Mouse (Mus musculus): ENCODE results near the gene Stx4a. TPM values are rescaled to one million over a fixed set of nuclear protein-coding genes. Genes with fewer than 3 reads are reported as not detected.
"Not testable (repeated sequence)": the region's sequence is repeated elsewhere in the genome, so short reads cannot be mapped to it uniquely, and the experiment has no call there.

The Stx4a gene
- 44.6 and 48.0 TPM in 2 replicates for polyA plus RNA-seq (2015; fragmentation: Nextera tagmentation; extraction: Ambion mirVana)

DNA sequence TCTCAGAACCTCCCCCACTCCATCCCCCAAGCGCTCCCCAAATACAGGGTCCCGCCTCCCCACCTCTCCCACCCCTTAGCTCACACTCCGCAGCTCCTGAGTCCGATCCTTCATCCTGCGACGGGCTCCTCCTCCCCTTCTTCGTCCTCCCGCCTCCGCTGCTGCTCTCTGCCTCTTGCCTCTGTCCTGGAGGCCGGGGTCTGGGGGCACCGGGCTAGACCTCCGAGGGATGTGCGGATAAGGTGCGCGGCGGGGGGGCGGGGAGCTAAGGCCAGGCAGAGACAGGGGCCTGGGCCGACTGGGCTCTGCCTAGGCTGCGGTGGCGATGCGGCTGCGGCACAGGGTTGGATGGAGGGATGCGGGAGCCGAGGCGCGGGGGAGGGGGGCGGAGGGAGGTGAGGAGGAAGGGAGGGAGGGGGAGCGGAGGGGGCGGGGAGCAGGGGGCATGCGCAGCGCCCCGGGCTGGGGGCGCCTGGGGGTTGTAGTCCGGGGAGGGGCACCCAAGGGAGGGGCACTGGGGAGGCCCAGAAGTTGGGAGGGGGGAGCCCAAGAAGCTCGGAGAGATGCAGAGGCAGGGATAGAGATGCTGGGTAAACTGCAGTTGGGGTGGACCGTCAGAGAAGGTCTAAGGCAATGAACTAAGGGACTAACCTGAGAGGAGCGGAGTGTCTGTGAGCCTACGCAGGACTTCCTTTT lies at the start of gene Stx4a, which contains the start of gene Stx1b:
Gene Stx4a (plus strand): TSS at position 119 of the 696 bp plus-strand sequence.
Gene Stx1b (minus strand): TSS at position 374 of the 696 bp plus-strand sequence.
- WGBS: 4% methylated on average over 26 of the region's 38 CpGs
- peak within 1 kb of the TSS; percentile 85 for H3K4me2 ChIP-seq (replicated peaks; ENCODE audit: low read depth, low read length)
- no peaks in the 10 kb centered on the region for H3K27me3 ChIP-seq (ENCODE audit: insufficient read depth, low read length)
- H3K9me3 ChIP-seq (ENCODE audit: low read length): no peaks in the 10 kb centered on the region
- H3K4me3 ChIP-seq (ENCODE audit: low read length): peak within 1 kb of the TSS; percentile 64
- peak; percentile 73 for ATAC-seq (ENCODE audit: low FRiP score, low TSS enrichment)
- H3K4me1 ChIP-seq (ENCODE audit: insufficient read depth, low read length): peaks cover 19% of the 10 kb centered on the region
- peak within 1 kb of the TSS; percentile 51; the same call in 1 of the 2 replicates for H3K27ac ChIP-seq (ENCODE audit: low read length)
- no peaks in the 10 kb centered on the region for H3K36me3 ChIP-seq (ENCODE audit: insufficient read depth, low read length)
- peak within 1 kb of the TSS; percentile 75 for H3K9ac ChIP-seq (replicated peaks; ENCODE audit: low read length)

DNA sequence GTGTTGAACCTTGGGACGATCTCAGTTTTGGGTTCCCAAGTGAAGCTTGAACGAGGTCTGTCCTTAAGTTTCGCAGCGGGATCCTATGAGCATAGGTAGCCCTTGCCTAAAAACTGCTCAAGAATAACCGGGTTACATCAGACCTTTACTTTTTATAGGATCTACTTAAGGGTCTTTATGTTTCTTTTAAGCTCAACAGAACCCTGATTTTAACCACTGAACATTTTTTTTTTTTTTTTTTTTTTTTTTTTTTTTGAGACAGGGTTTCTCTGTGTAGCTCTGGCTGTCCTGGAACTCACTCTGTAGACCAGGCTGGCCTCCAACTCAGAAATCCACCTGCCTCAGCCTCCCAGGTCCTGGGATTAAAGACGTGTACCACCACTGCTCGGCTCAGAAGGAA lies 48.3 kb upstream of the Stx4a start:
- Histone ChIP-seq H3K4me2 (replicated peaks; ENCODE audit: low read depth, low read length) (peak overlapping the region; percentile 76), H3K4me3 (ENCODE audit: low read length) (peak overlapping the region; percentile 88), H3K36me3 (ENCODE audit: insufficient read depth, low read length) (peaks cover 17% of the 10 kb centered on the region), H3K27ac (ENCODE audit: low read length) (peak overlapping the region; percentile 100), H3K9ac (replicated peaks; ENCODE audit: low read length) (peak overlapping the region; percentile 92), H3K4me1 (ENCODE audit: insufficient read depth, low read length) (peaks cover 16% of the 10 kb centered on the region)
- ATAC-seq (ENCODE audit: low FRiP score, low TSS enrichment); H3K9me3 ChIP-seq (ENCODE audit: low read length); H3K27me3 ChIP-seq (ENCODE audit: insufficient read depth, low read length): not testable (repeated sequence)
- 74% methylated on average over 7 of the region's 7 CpGs for WGBS

DNA sequence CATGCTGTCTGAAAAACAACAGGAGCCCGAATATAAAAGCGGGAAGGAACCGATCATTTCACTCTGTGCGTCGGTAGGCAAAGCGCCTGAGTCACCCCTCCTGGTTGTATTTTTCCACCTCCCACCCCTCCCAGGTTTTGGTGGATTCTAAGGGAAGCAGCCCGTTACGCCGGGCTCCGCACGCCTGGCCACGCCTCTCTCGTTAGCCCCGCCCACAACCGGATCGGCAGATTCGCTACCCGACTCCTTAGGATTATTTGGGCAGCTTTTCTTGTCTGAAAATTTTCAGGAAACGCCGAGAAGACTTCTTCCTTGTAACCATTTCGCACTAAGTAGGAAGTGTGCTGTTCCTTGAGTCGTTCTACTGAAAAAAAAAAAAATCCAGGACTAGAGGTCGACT lies 47.7 kb upstream of the Stx4a start, which contains the start of gene Setd1a:
Gene Setd1a (plus strand): TSS at position 245 of the 400 bp plus-strand sequence.
- peak within 1 kb of the TSS; percentile 100 for H3K27ac ChIP-seq (ENCODE audit: low read length)
- peak within 1 kb of the TSS; percentile 92 for H3K9ac ChIP-seq (replicated peaks; ENCODE audit: low read length)
- peak within 1 kb of the TSS; percentile 76 for H3K4me2 ChIP-seq (replicated peaks; ENCODE audit: low read depth, low read length)
- ATAC-seq (ENCODE audit: low FRiP score, low TSS enrichment): peak; percentile 64
- H3K27me3 ChIP-seq (ENCODE audit: insufficient read depth, low read length): no peaks in the 10 kb centered on the region
- peaks cover 10% of the 10 kb centered on the region for H3K4me1 ChIP-seq (ENCODE audit: insufficient read depth, low read length)
- no peaks in the 10 kb centered on the region for H3K9me3 ChIP-seq (ENCODE audit: low read length)
- peaks cover 23% of the 10 kb centered on the region for H3K36me3 ChIP-seq (ENCODE audit: insufficient read depth, low read length)
- H3K4me3 ChIP-seq (ENCODE audit: low read length): peak within 1 kb of the TSS; percentile 88
- 0% methylated on average over 23 of the region's 23 CpGs for WGBS

DNA sequence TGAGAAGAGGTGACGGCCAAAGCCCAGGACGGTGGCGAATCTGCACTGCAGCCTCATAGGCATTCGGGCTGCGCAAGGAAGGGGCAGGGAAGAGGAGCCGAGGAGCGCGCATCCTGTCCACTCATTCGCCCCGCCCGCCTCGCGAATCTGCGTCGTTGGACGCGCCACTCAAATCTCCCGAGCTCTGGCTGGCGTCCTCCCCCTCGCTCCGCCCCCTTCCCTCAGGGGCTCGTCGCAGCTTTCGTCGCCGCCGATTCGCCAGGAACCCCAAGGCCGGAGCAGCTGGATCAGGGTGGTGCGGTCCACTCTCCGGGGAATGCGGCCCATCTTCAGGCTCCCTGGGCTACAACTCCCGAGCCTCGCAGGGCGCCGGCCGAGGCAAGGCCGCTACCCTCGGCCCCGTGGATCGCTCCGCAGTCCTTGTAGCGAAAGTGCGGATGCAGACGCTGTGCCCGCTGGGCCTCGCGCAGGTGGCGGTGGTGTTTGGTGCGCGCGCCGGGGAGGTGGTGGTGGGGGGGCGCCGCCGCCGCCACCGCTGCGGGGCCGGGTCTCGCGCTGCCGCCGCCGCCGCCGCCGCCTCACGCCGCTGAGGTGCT lies 47.1 kb upstream of the Stx4a start:
- Histone ChIP-seq H3K9me3 (ENCODE audit: low read length) (no peaks in the 10 kb centered on the region), H3K27me3 (ENCODE audit: insufficient read depth, low read length) (no peaks in the 10 kb centered on the region), H3K27ac (ENCODE audit: low read length) (peak overlapping the region; percentile 100), H3K4me1 (ENCODE audit: insufficient read depth, low read length) (peaks cover 10% of the 10 kb centered on the region), H3K9ac (replicated peaks; ENCODE audit: low read length) (peak overlapping the region; percentile 92), H3K36me3 (ENCODE audit: insufficient read depth, low read length) (peaks cover 26% of the 10 kb centered on the region), H3K4me3 (ENCODE audit: low read length) (peak overlapping the region; percentile 88), H3K4me2 (replicated peaks; ENCODE audit: low read depth, low read length) (peak overlapping the region; percentile 76)
- ATAC-seq (ENCODE audit: low FRiP score, low TSS enrichment): peak; percentile 93
- WGBS: under 1% methylated on average over 69 of the region's 70 CpGs

DNA sequence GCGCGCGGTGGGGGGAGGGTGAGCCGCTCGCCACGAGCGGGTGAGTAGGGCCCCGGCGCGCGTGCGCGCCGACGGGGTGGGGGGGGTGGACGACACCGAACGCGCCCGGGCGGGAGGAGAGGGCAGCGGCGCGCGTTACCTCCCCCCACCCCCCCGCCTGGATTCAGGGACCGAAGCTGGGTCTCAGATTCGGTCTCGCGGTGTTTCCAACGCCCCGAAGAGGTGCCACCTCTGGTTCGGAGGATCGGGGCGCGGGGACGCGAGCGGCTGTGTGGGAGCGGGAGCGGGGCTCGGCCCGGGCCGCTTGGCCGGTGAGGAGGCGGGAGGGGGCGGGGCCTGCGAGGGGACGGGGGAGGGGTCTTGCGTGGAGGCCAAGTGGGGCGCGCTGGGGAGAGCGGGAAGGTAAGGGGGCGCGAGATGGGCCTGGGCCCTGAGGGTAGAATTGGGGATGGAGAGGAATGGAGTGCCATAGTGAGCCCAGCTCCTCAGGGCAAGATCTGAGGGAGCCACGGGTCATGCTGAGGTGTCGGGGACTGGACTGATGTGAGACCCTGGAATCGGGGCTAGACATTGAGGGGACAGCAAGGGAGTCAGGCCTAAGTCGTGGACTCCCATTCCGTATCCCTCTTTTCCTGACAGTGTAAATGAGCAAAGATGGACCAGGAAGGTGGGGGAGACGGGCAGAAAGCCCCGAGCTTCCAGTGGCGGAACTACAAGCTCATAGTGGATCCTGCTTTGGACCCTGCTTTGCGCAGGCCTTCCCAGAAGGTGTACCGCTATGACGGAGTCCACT lies 46.4 kb upstream of the Stx4a start:
- Histone ChIP-seq H3K27ac (ENCODE audit: low read length) (peak overlapping the region; percentile 100), H3K4me2 (replicated peaks; ENCODE audit: low read depth, low read length) (peak overlapping the region; percentile 76), H3K4me1 (ENCODE audit: insufficient read depth, low read length) (peaks cover 10% of the 10 kb centered on the region), H3K27me3 (ENCODE audit: insufficient read depth, low read length) (no peaks in the 10 kb centered on the region), H3K36me3 (ENCODE audit: insufficient read depth, low read length) (peaks cover 32% of the 10 kb centered on the region), H3K9me3 (ENCODE audit: low read length) (no peaks in the 10 kb centered on the region), H3K9ac (replicated peaks; ENCODE audit: low read length) (peak overlapping the region; percentile 92), H3K4me3 (ENCODE audit: low read length) (peak overlapping the region; percentile 88)
- WGBS: 2% methylated on average over 52 of the region's 66 CpGs
- peak; percentile 64 for ATAC-seq (ENCODE audit: low FRiP score, low TSS enrichment)

DNA sequence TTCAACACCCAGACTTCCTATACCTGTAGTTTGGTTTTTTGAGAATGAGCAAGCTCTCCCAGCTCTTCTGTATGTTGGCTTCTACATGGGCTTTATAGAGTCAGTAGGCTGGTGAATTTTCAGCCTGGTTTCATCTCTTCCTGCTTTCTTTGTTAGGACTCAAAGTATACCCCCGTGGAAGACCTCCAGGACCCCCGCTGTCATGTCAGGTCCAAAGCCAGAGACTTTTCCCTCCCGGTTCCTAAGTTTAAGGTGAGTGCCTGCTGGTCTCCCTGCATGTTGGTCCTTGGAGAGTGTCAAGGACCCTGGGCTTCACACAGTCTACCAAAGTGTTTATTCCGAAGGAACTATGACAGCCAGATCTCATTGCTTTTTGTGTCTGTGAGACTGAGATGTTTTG lies 45.7 kb upstream of the Stx4a start:
- H3K9me3 ChIP-seq (ENCODE audit: low read length): no peaks in the 10 kb centered on the region
- peak overlapping the region; percentile 92 for H3K9ac ChIP-seq (replicated peaks; ENCODE audit: low read length)
- H3K4me1 ChIP-seq (ENCODE audit: insufficient read depth, low read length): peaks cover 10% of the 10 kb centered on the region
- no peaks in the 10 kb centered on the region for H3K27me3 ChIP-seq (ENCODE audit: insufficient read depth, low read length)
- no peak for ATAC-seq (ENCODE audit: low FRiP score, low TSS enrichment)
- peak overlapping the region; percentile 88 for H3K4me3 ChIP-seq (ENCODE audit: low read length)
- H3K36me3 ChIP-seq (ENCODE audit: insufficient read depth, low read length): peaks cover 33% of the 10 kb centered on the region
- H3K4me2 ChIP-seq (replicated peaks; ENCODE audit: low read depth, low read length): peak overlapping the region; percentile 76
- WGBS: 83% methylated on average over 4 of the region's 4 CpGs
- no peak overlapping the region for H3K27ac ChIP-seq (ENCODE audit: low read length)

DNA sequence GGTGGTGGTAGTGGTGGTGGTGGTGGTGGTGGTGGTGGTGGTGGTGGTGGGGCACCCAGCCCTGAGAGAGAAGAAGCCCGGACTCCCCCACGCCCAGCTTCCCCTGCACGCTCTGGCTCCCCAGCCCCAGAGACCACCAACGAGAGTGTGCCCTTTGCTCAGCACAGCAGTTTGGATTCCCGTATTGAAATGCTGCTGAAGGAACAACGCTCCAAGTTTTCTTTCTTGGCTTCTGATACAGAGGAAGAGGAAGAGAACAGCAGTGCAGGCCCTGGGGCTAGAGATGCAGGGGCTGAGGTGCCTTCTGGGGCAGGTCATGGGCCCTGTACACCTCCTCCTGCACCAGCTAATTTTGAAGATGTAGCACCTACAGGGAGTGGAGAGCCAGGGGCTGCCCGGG lies 38.8 kb upstream of the Stx4a start, which contains the start of gene Gm49388:
Gene Gm49388 (plus strand): TSS at position 301 of the 400 bp plus-strand sequence.
- no peak within 1 kb of the TSS for H3K27ac ChIP-seq (ENCODE audit: low read length)
- no peak within 1 kb of the TSS for H3K9ac ChIP-seq (replicated peaks; ENCODE audit: low read length)
- H3K36me3 ChIP-seq (ENCODE audit: insufficient read depth, low read length): peaks cover 81% of the 10 kb centered on the region
- 93% methylated on average over 7 of the region's 7 CpGs for WGBS
- no peaks in the 10 kb centered on the region for H3K27me3 ChIP-seq (ENCODE audit: insufficient read depth, low read length)
- H3K4me2 ChIP-seq (replicated peaks; ENCODE audit: low read depth, low read length): no peak within 1 kb of the TSS
- H3K4me1 ChIP-seq (ENCODE audit: insufficient read depth, low read length): no peaks in the 10 kb centered on the region
- no peak; the same call in 1 of the 2 replicates for ATAC-seq (ENCODE audit: low FRiP score, low TSS enrichment)
- no peaks in the 10 kb centered on the region for H3K9me3 ChIP-seq (ENCODE audit: low read length)
- no peak within 1 kb of the TSS for H3K4me3 ChIP-seq (ENCODE audit: low read length)

DNA sequence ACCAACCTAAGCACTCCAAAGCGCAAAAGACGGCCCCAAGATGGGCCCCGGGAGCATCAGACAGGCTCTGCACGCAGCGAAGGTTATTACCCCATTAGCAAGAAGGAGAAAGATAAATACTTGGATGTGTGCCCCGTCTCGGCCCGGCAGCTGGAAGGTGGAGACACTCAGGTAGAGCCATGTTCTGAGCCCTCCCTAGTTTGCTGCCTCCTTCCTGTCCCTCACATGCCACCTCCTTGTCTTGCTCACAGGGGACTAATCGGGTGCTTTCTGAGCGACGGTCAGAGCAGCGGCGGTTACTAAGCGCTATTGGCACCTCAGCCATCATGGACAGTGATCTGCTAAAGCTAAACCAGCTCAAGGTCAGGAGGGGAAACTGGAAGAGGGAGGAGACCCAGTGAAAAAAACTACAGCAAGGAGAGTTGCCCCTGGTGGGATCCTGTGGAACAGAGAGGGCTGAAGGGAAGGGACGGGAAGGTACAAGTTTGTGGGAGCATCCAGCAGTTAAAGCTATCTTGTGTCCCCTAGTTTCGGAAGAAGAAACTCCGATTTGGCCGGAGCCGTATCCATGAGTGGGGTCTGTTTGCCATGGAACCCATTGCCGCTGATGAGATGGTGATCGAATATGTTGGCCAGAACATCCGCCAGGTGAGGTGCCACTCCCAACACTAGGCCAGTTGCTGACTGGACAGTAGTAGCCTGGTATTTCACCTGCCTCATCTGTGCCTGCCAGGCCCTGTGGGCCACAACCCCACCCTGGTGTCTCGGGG lies 26.8 kb upstream of the Stx4a start:
- H3K4me1 ChIP-seq (ENCODE audit: insufficient read depth, low read length): peaks cover 10% of the 10 kb centered on the region
- H3K9me3 ChIP-seq (ENCODE audit: low read length): no peaks in the 10 kb centered on the region
- no peak overlapping the region for H3K27ac ChIP-seq (ENCODE audit: low read length)
- no peak for ATAC-seq (ENCODE audit: low FRiP score, low TSS enrichment)
- H3K27me3 ChIP-seq (ENCODE audit: insufficient read depth, low read length): no peaks in the 10 kb centered on the region
- WGBS: 90% methylated on average over 23 of the region's 23 CpGs
- H3K36me3 ChIP-seq (ENCODE audit: insufficient read depth, low read length): peaks cover 66% of the 10 kb centered on the region
- no peak overlapping the region for H3K4me3 ChIP-seq (ENCODE audit: low read length)
- H3K9ac ChIP-seq (replicated peaks; ENCODE audit: low read length): no peak overlapping the region
- no peak overlapping the region for H3K4me2 ChIP-seq (replicated peaks; ENCODE audit: low read depth, low read length)

DNA sequence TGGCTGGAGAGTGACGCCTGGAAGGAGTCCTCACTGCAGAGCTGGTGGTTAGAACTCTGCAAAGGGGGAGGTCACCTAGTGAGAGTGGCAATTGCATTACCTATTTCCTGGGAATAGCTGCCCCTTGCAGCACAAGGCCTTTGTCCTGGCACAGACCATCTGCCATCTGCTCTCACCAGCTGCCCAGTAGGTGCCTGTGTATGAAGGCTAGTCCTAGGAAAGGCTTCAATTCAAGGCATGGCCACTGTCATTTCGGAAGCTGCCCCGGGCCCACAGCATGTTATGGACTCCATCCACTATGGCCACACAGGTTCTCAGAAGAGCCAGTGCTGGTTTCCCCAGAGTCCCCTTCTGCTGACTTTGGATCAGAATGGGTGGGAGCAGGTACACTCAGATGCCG lies 25.5 kb upstream of the Stx4a start:
- Histone ChIP-seq H3K9me3 (ENCODE audit: low read length) (no peaks in the 10 kb centered on the region), H3K27ac (ENCODE audit: low read length) (no peak overlapping the region), H3K4me1 (ENCODE audit: insufficient read depth, low read length) (peaks cover 10% of the 10 kb centered on the region), H3K4me3 (ENCODE audit: low read length) (no peak overlapping the region), H3K36me3 (ENCODE audit: insufficient read depth, low read length) (peaks cover 61% of the 10 kb centered on the region), H3K27me3 (ENCODE audit: insufficient read depth, low read length) (no peaks in the 10 kb centered on the region), H3K9ac (replicated peaks; ENCODE audit: low read length) (no peak overlapping the region), H3K4me2 (replicated peaks; ENCODE audit: low read depth, low read length) (no peak overlapping the region)
- 92% methylated on average over 4 of the region's 4 CpGs for WGBS
- ATAC-seq (ENCODE audit: low FRiP score, low TSS enrichment): no peak

Data from kidney, embryonic 16.5 days (tissue).